Mouse (Mus musculus) c-Kit-negative CD71-positive TER-119-positive erythroid progenitor cells, embryonic 14.5 days (primary cell): ENCODE results near the gene Polr2h.
A peak's percentile ranks its signal among the peaks of the same experiment; 100 is the strongest.

Experiments used
- DNase-seq: peaks from one replicate; pipeline ENCODE4 v3.0.0-alpha.2; 2013; ENCODE audit warnings: low read depth, low spot score

Polr2h gene

GRCm38 (mm10) chr16:20722736-20723135 is 5.3 kb downstream of the Polr2h start:
- no peak for DNase-seq

- DNase-seq = no peak
These were observed 5.8 kb downstream of the Polr2h start for GRCm38 (mm10) chr16:20723247-20723646.

- DNase-seq = no peak
These were observed 6.9 kb downstream of the Polr2h start for GRCm38 (mm10) chr16:20724338-20724748.

GRCm38 (mm10) chr16:20725321-20725720 is 7.9 kb downstream of the Polr2h start:
- no peak for DNase-seq

GRCm38 (mm10) chr16:20725750-20726149 is 8.3 kb downstream of the Polr2h start:
- no peak for DNase-seq

- no peak for DNase-seq
These were observed 8.9 kb downstream of the Polr2h start for GRCm38 (mm10) chr16:20726384-20726783.

GRCm38 (mm10) chr16:20730293-20730711 is 12.8 kb downstream of the Polr2h start:
- DNase-seq = no peak

GRCm38 (mm10) chr16:20731688-20732087 is 14.2 kb downstream of the Polr2h start:
- DNase-seq = no peak

- DNase-seq = no peak
These were observed 14.9 kb downstream of the Polr2h start for GRCm38 (mm10) chr16:20732251-20732924.

- DNase-seq = no peak
These were observed 15.7 kb downstream of the Polr2h start, which contains the start of gene Chrd for GRCm38 (mm10) chr16:20732925-20733730. Gene Chrd (plus strand): TSS chr16:20733127.

- DNase-seq = no peak
These were observed 16.6 kb downstream of the Polr2h start, which contains the start of gene Thpo for GRCm38 (mm10) chr16:20733731-20734730. Gene Thpo (minus strand): TSS chr16:20734511.

GRCm38 (mm10) chr16:20735651-20736050 is 18.2 kb downstream of the Polr2h start:
- DNase-seq = no peak

- DNase-seq = no peak
These were observed 18.7 kb downstream of the Polr2h start for GRCm38 (mm10) chr16:20736168-20736567.

- DNase-seq = no peak
These were observed 19.4 kb downstream of the Polr2h start for GRCm38 (mm10) chr16:20736823-20737222.

GRCm38 (mm10) chr16:20739845-20740244 is 22.4 kb downstream of the Polr2h start:
- no peak for DNase-seq

GRCm38 (mm10) chr16:20746641-20747040 is 29.2 kb downstream of the Polr2h start:
- no peak for DNase-seq

- no peak for DNase-seq
These were observed 33.1 kb downstream of the Polr2h start for GRCm38 (mm10) chr16:20750518-20750917.

GRCm38 (mm10) chr16:20756052-20756451 is 38.6 kb downstream of the Polr2h start:
- no peak for DNase-seq

GRCm38 (mm10) chr16:20757385-20757784 is 39.9 kb downstream of the Polr2h start:
- DNase-seq = no peak

- no peak for DNase-seq
These were observed 44.2 kb downstream of the Polr2h start for GRCm38 (mm10) chr16:20761681-20762080.

- DNase-seq = peak; percentile 35
These were observed 47.8 kb downstream of the Polr2h start for GRCm38 (mm10) chr16:20765244-20765643.
